Mouse (Mus musculus) stomach, postnatal 0 days (tissue): ENCODE results near the gene Olfr945. TPM values are rescaled to one million over a fixed set of nuclear protein-coding genes. Genes with fewer than 3 reads are reported as not detected.

Source experiments
- ATAC-seq: fragments of 200-750 bp; cut with Nextera tagmentation; 2 replicates; pipeline ENCODE4 v1.8.0; 2017; ENCODE audit not compliant: low FRiP score, low TSS enrichment
- DNase-seq: peaks from one replicate; pipeline ENCODE4 v3.0.0-alpha.2; 2016; ENCODE audit warnings: low spot score
- H3K27ac ChIP-seq: fragments of 300-500 bp; sonication (generic); replicated peaks from 2 replicates; pipeline ENCODE4 v1.5.1; 2014; ENCODE audit warnings: mild to moderate bottlenecking, control low read depth
- H3K27me3 ChIP-seq: fragments of 300-500 bp; sonication (generic); 2 replicates; pipeline ENCODE4 v1.6.1; 2014; ENCODE audit warnings: low read length; ENCODE audit not compliant: control insufficient read depth, insufficient read depth
- H3K36me3 ChIP-seq: fragments of 300-500 bp; sonication (generic); 2 replicates; pipeline ENCODE4 v1.6.1; 2014; ENCODE audit warnings: low read length, mixed read lengths; ENCODE audit not compliant: control insufficient read depth, insufficient read depth
- H3K4me1 ChIP-seq: fragments of 300-500 bp; sonication (generic); replicated peaks from 2 replicates; pipeline ENCODE4 v1.6.1; 2014; ENCODE audit warnings: antibody characterized with exemption; ENCODE audit not compliant: control insufficient read depth, insufficient read depth
- H3K4me2 ChIP-seq: fragments of 300-500 bp; sonication (generic); replicated peaks from 2 replicates; pipeline ENCODE4 v1.6.1; 2014; ENCODE audit warnings: low read depth, mild to moderate bottlenecking, control low read depth, moderate library complexity
- H3K4me3 ChIP-seq: fragments of 300-500 bp; sonication (generic); 2 replicates; pipeline ENCODE4 v1.5.1; 2014; ENCODE audit warnings: low read depth, low read length, control low read depth
- H3K9ac ChIP-seq: fragments of 300-500 bp; sonication (generic); 2 replicates; pipeline ENCODE4 v1.6.1; 2014; ENCODE audit warnings: mild to moderate bottlenecking, low read length, control low read depth, mixed read lengths
- H3K9me3 ChIP-seq: fragments of 300-500 bp; sonication (generic); 2 replicates; pipeline ENCODE4 v1.6.1; 2016; ENCODE audit warnings: low read length; ENCODE audit not compliant: control insufficient read depth
- CTCF ChIP-seq: IDR thresholded peaks from 2 replicates; pipeline ENCODE4 v1.5.1; 2016; ENCODE audit warnings: antibody characterized with exemption, low read depth, mild to moderate bottlenecking, moderate library complexity
- EP300 ChIP-seq: optimal IDR thresholded peaks from 2 replicates; pipeline ENCODE3; 2016; ENCODE audit warnings: antibody characterized with exemption
- WGBS: fragments of 180-500 bp; shearing (Covaris S2); extraction: QIAGEN DNeasy Blood & Tissue Kit; methylation state at CpG from one replicate; pipeline ENCODE4 v1.1.7; 2014; 5-methylcytosine and 5-hydroxymethylcytosine counted together
- polyA plus RNA-seq: library from polyadenylated mRNA; unstranded; fragments of >200 nt; fragmentation: Nextera tagmentation; extraction: Ambion mirVana; gene quantifications from 2 replicates; pipeline ENCODE4 v1.2.1, GENCODE M21; 2015

Olfr945 gene
- polyA plus RNA-seq: not detected in 2 replicates

DNA sequence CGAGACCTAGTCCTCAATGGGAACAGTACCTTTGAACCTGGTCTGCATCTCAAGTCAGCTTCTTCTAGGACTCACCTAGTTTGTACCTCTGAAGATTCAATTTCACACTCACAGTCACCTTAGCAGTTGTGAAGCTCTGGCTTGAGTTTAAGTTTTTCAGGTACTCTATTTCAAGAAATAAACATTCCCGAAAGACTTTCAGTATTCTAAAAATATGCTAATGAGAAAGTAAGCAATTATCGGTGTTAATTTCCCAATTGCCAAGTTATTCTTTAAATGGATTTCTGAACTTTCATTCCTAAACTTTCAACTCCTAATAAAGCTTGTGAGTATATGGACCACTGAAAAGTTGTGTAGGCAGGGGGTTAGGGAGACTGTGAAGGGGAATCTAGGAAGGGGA, at the start of gene Olfr945:
Gene Olfr945, minus strand, starts transcription at position 101 of the 400 bp plus-strand sequence.
- H3K4me2 ChIP-seq: no peak within 1 kb of the TSS
- TF ChIP-seq EP300 (no peak), CTCF (no peak)
- no peak within 1 kb of the TSS for H3K9ac ChIP-seq
- H3K4me3 ChIP-seq: no peak within 1 kb of the TSS
- no peak for DNase-seq
- 86% methylated on average over 3 of the region's 3 CpGs for WGBS
- H3K27me3 ChIP-seq: no peaks in the 10 kb centered on the region
- no peaks in the 10 kb centered on the region for H3K9me3 ChIP-seq
- no peak within 1 kb of the TSS for H3K27ac ChIP-seq
- ATAC-seq: no peak
- no peaks in the 10 kb centered on the region for H3K4me1 ChIP-seq
- H3K36me3 ChIP-seq: no peaks in the 10 kb centered on the region

DNA sequence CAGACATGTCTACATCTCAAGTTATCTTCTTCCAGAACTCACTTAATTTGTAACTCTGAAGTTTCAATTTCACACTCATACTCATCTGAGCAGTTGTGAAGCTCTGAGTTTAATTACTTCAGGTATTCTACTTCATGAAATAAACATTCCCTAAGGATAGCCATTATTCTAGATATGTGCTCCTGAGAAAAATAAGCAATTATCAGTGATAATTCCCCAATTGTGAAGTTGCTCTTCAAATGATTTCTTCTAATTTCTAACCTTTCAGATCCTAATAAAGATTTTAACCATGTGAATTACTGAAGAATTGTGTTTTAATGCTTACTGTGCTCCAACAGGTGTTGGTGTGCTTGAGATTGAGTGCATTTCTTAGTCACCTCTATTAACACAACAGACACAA, 49.3 kb upstream of the Olfr945 start, which contains the start of gene Olfr948:
Gene Olfr948, minus strand, starts transcription at position 101 of the 400 bp plus-strand sequence.
- Histone ChIP-seq H3K4me3 (no peak within 1 kb of the TSS), H3K4me2 (no peak within 1 kb of the TSS), H3K36me3 (no peaks in the 10 kb centered on the region), H3K4me1 (no peaks in the 10 kb centered on the region), H3K27me3 (no peaks in the 10 kb centered on the region), H3K9me3 (no peaks in the 10 kb centered on the region), H3K27ac (no peak within 1 kb of the TSS), H3K9ac (no peak within 1 kb of the TSS)
- no peak for TF ChIP-seq CTCF
- no peak for TF ChIP-seq EP300
- no peak for DNase-seq
- no peak for ATAC-seq

DNA sequence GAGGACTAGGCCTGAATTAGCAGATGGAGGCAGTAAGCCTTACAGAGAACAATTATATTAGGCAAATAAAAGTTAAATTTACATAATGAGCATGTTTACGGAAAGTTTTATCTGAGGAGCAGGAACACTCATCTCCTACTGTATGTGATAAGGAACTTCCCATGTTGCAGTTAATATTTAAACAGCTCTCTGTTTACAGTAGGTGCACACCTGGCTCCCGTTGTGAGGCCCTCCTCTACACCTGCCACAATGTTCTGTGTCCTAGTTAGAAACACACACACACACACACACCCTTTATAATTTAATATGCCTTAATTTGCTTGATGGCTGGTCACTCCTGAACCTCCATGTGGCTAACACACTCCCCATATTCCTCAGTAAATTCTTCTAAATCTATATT, 10.5 kb upstream of the Olfr945 start:
- 48% methylated on average over 2 of the region's 2 CpGs for WGBS
- no peaks in the 10 kb centered on the region for H3K27me3 ChIP-seq
- no peak for TF ChIP-seq CTCF
- TF ChIP-seq EP300: no peak
- no peak overlapping the region for H3K4me2 ChIP-seq
- H3K4me3 ChIP-seq: no peak overlapping the region
- H3K9me3 ChIP-seq: no peaks in the 10 kb centered on the region
- no peaks in the 10 kb centered on the region for H3K4me1 ChIP-seq
- no peak overlapping the region for H3K9ac ChIP-seq
- no peaks in the 10 kb centered on the region for H3K36me3 ChIP-seq
- ATAC-seq (peak; percentile 64; the same call in 1 of the 2 replicates), DNase-seq (peak; percentile 20)
- H3K27ac ChIP-seq: no peak overlapping the region

DNA sequence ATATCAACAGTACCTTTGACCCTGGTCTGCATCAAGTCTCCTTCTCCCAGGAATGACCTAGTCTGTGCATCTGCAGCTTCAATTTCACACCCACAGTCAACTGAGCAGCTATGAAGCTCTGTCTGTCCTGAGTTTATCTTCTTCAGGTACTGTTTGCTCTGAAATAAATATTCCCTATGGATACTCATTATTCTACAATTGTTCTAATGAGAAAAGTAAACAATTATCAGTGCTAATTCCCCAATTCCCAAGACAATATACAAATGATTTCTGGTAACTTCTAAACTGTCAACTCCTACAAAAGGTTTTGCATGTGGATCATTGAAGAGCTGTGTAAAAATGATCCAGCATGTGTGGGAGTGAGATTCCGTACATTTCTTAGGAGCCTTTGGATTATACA, 26.7 kb downstream of the Olfr945 start, which contains the start of gene Olfr1537:
Gene Olfr1537, minus strand, starts transcription at position 101 of the 400 bp plus-strand sequence.
- Histone ChIP-seq H3K9ac (no peak within 1 kb of the TSS), H3K27ac (no peak within 1 kb of the TSS), H3K4me1 (no peaks in the 10 kb centered on the region), H3K36me3 (no peaks in the 10 kb centered on the region), H3K27me3 (no peaks in the 10 kb centered on the region), H3K9me3 (no peaks in the 10 kb centered on the region), H3K4me2 (no peak within 1 kb of the TSS), H3K4me3 (no peak within 1 kb of the TSS)
- 67% methylated on average over 1 of the region's 1 CpGs for WGBS
- ATAC-seq (no peak), DNase-seq (no peak)
- no peak for TF ChIP-seq CTCF
- TF ChIP-seq EP300: no peak

Other genes with a start within 250 kb of the Olfr945 start
- not detected in 2 replicates for gene Olfr937, start 211.9 kb downstream of the Olfr945 start, polyA plus RNA-seq
- gene Olfr938, start 197.9 kb downstream of the Olfr945 start, polyA plus RNA-seq: not detected in 2 replicates
- not detected in 2 replicates for gene Olfr27, start 148.7 kb downstream of the Olfr945 start, polyA plus RNA-seq
- gene Olfr943, start 110.5 kb downstream of the Olfr945 start, polyA plus RNA-seq: 0.01 TPM in 1 of 2 replicates, not detected in the other
- not detected in 2 replicates for gene Olfr944, start 74.9 kb downstream of the Olfr945 start, polyA plus RNA-seq
- gene Olfr1537, start 26.8 kb downstream of the Olfr945 start, polyA plus RNA-seq: not detected in 2 replicates
- not detected in 2 replicates for gene Olfr948, start 49.2 kb upstream of the Olfr945 start, polyA plus RNA-seq
- not detected in 2 replicates for gene Olfr951, start 110.6 kb upstream of the Olfr945 start, polyA plus RNA-seq
- not detected in 2 replicates for gene Olfr952, start 150.3 kb upstream of the Olfr945 start, polyA plus RNA-seq
- gene Olfr954, start 179.9 kb upstream of the Olfr945 start, polyA plus RNA-seq: 0.02 TPM in 1 of 2 replicates, not detected in the other
- gene Olfr955, start 195.1 kb upstream of the Olfr945 start, polyA plus RNA-seq: not detected in 2 replicates
- not detected in 2 replicates for gene Olfr44, start 217.2 kb upstream of the Olfr945 start, polyA plus RNA-seq
- not detected in 2 replicates for gene Olfr957, start 239.0 kb upstream of the Olfr945 start, polyA plus RNA-seq